Mouse (Mus musculus): ENCODE data around the gene Sh3d19. TPM values are rescaled to one million over a fixed set of nuclear protein-coding genes. Genes with fewer than 3 reads are reported as not detected.

The Sh3d19 gene
- polyA plus RNA-seq, 1 experiment from 2014 or later: 38.2 TPM

DNA sequence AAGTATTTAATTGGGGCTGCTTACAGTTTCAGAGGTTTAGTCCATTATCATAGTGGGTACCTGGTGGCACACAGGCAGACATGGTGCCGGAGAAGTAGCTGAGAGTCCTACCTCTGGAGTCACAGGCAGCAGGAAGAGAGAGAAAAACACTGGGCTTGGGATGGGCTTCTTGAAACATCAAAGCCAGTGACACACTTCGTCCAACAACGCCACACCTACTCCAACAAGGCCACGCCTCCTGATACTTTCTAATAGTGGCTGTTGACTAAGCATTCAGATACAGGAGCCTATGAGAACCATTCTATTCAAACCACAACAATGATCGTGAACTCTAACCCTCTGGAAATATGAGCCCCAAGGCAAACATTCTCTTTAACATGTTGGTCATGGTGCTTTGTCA is 15.2 kb upstream of the Sh3d19 start:
- Histone ChIP-seq H3K9ac (no peak overlapping the region), H3K36me3 (ENCODE audit: insufficient read depth) (no peaks in the 10 kb centered on the region), H3K27me3 (ENCODE audit: insufficient read depth, low read length) (no peaks in the 10 kb centered on the region), H3K27ac (ENCODE audit: low read depth) (no peak overlapping the region), H3K4me3 (ENCODE audit: low read depth, low read length) (no peak overlapping the region), H3K4me2 (no peak overlapping the region), H3K9me3 (ENCODE audit: low read depth, low read length) (no peaks in the 10 kb centered on the region), H3K4me1 (ENCODE audit: insufficient read depth) (no peaks in the 10 kb centered on the region)
- 86% methylated on average over 5 of the region's 5 CpGs for WGBS
- ATAC-seq (ENCODE audit: insufficient read depth) (no peak), DNase-seq (no peak)
- no peak for TF ChIP-seq CTCF (IDR thresholded peaks at IDR 0.05; ENCODE audit: low read depth)

DNA sequence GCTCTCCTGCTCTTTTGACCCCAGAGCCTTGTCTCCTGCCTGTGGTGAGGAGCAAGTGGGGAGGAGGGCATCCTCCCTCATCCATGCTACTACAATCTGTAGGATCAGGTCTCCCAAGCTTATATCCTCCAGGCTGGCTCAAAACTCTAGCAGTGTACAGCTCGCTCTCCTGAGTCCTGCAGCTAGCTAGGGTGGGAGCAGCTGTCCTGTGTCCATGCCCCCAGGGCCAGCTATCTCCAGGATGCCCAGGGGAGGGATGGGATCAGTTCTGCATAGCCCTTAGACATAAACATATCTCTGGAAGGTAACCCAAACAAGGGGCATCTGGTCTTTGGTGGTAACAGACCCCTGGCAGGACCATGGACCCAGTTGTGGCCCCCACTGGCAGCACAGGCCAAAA is 11.2 kb upstream of the Sh3d19 start:
- 86% methylated on average over 1 of the region's 1 CpGs for whole genome bisulfite sequencing
- Histone ChIP-seq H3K27ac (ENCODE audit: low read depth) (no peak overlapping the region), H3K4me3 (ENCODE audit: low read depth, low read length) (no peak overlapping the region), H3K36me3 (ENCODE audit: insufficient read depth) (no peaks in the 10 kb centered on the region), H3K4me2 (no peak overlapping the region), H3K4me1 (ENCODE audit: insufficient read depth) (no peaks in the 10 kb centered on the region), H3K9me3 (ENCODE audit: low read depth, low read length) (no peaks in the 10 kb centered on the region; the same call in 1 of the 2 replicates), H3K9ac (no peak overlapping the region), H3K27me3 (ENCODE audit: insufficient read depth, low read length) (no peaks in the 10 kb centered on the region)
- DNase-seq (no peak), ATAC-seq (ENCODE audit: insufficient read depth) (no peak)
- TF ChIP-seq CTCF (IDR thresholded peaks at IDR 0.05; ENCODE audit: low read depth): no peak

DNA sequence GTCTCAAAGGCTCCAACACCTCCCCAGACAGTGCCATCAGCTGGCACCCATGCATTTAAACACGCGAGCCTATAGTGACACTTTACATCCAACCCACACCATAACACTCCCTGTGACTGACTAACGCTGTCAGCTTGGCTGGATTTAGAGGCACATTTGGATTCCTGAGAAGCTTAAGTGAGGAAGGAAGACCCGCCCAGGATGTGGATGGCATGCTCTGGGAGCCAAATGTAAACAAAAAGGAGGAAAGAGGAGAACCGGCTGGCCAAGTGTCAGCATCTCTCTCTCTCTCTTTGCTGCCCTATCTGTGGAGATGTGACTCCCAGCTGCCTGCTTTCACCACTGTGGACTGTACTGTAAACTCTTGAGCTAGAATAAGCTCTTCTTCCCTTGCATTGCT is 9.8 kb upstream of the Sh3d19 start:
- TF ChIP-seq CTCF (IDR thresholded peaks at IDR 0.05; ENCODE audit: low read depth): no peak
- Histone ChIP-seq H3K9ac (no peak overlapping the region), H3K4me3 (ENCODE audit: low read depth, low read length) (no peak overlapping the region), H3K27me3 (ENCODE audit: insufficient read depth, low read length) (no peaks in the 10 kb centered on the region), H3K4me1 (ENCODE audit: insufficient read depth) (no peaks in the 10 kb centered on the region), H3K36me3 (ENCODE audit: insufficient read depth) (no peaks in the 10 kb centered on the region), H3K9me3 (ENCODE audit: low read depth, low read length) (no peaks in the 10 kb centered on the region; the same call in 1 of the 2 replicates), H3K4me2 (no peak overlapping the region), H3K27ac (ENCODE audit: low read depth) (peak overlapping the region; percentile 61; the same call in 1 of the 2 replicates)
- ATAC-seq (ENCODE audit: insufficient read depth) (peak; percentile 95), DNase-seq (peak; percentile 88)
- WGBS: 9% methylated on average over 5 of the region's 5 CpGs

- no peak overlapping the region for H3K9ac ChIP-seq
- ATAC-seq (ENCODE audit: insufficient read depth) (no peak), DNase-seq (no peak)
- no peaks in the 10 kb centered on the region for H3K4me1 ChIP-seq (ENCODE audit: insufficient read depth)
- 71% methylated on average over 4 of the region's 4 CpGs for WGBS
- no peak overlapping the region for H3K4me2 ChIP-seq
- no peaks in the 10 kb centered on the region for H3K36me3 ChIP-seq (ENCODE audit: insufficient read depth)
- H3K9me3 ChIP-seq (ENCODE audit: low read depth, low read length): no peaks in the 10 kb centered on the region; the same call in 1 of the 2 replicates
- TF ChIP-seq CTCF (IDR thresholded peaks at IDR 0.05; ENCODE audit: low read depth): no peak
- H3K4me3 ChIP-seq (ENCODE audit: low read depth, low read length): no peak overlapping the region
- no peak overlapping the region for H3K27ac ChIP-seq (ENCODE audit: low read depth)
- H3K27me3 ChIP-seq (ENCODE audit: insufficient read depth, low read length): no peaks in the 10 kb centered on the region
Observed at GRCm38 (mm10) chr3:85965479-85965878, 5.4 kb upstream of the Sh3d19 start.

DNA sequence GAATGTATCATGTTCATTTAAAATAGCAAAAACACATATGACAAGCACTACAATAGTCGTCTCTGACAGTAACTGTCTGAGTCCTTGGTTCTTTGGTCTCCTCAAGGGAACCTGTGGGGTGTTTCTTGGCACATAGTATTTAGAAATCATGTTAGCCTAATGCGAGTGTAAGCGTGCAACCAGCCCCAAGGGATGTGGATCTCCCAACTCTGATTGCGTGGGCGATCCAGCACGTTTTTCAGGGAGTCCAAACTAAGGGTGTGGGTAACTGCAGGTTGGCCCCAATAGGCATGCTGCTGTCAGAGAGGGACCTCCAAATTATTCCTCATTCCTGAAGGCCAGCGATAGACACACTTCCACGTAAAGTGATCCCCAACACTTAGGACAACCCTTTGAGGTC is 1.9 kb upstream of the Sh3d19 start:
- Histone ChIP-seq H3K27ac (ENCODE audit: low read depth) (no peak overlapping the region), H3K4me2 (no peak overlapping the region), H3K4me1 (ENCODE audit: insufficient read depth) (0 out of 2 replicates have a peak, but pooled peaks cover 2% of the 10 kb centered on the region), H3K9ac (no peak overlapping the region), H3K4me3 (ENCODE audit: low read depth, low read length) (no peak overlapping the region), H3K27me3 (ENCODE audit: insufficient read depth, low read length) (no peaks in the 10 kb centered on the region), H3K36me3 (ENCODE audit: insufficient read depth) (no peaks in the 10 kb centered on the region), H3K9me3 (ENCODE audit: low read depth, low read length) (no peaks in the 10 kb centered on the region)
- DNase-seq (no peak), ATAC-seq (ENCODE audit: insufficient read depth) (no peak)
- TF ChIP-seq CTCF (IDR thresholded peaks at IDR 0.05; ENCODE audit: low read depth): no peak
- WGBS: 84% methylated on average over 8 of the region's 8 CpGs

DNA sequence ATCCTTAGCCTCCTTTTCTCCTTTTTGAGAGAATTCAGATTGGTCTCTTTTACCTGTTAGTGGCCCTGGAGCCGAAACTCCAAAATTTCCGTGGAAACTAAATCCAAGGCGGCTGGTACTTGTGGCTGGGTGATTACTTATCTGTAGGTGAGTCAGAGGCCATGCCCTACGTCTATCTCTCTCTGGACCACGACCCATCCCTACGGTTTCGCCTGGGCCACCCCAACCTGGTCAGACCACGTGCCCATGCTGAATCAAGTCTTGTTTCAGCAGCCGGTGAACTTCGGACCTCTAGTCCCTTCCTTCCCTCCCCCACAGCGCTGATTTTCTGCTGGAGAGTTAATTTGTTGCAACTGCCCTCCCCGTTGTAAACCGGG is 678 bp downstream of the Sh3d19 start:
- peak; percentile 39 for DNase-seq
- Histone ChIP-seq H3K4me1 (ENCODE audit: insufficient read depth) (peaks cover 9% of the 10 kb centered on the region; the same call in 1 of the 2 replicates), H3K9ac (peak overlapping the region; percentile 86), H3K4me3 (ENCODE audit: low read depth, low read length) (peak overlapping the region; percentile 79), H3K27me3 (ENCODE audit: insufficient read depth, low read length) (no peaks in the 10 kb centered on the region), H3K27ac (ENCODE audit: low read depth) (peak overlapping the region; percentile 79), H3K9me3 (ENCODE audit: low read depth, low read length) (no peaks in the 10 kb centered on the region), H3K36me3 (ENCODE audit: insufficient read depth) (no peaks in the 10 kb centered on the region), H3K4me2 (peak overlapping the region; percentile 91)
- no peak for TF ChIP-seq CTCF (IDR thresholded peaks at IDR 0.05; ENCODE audit: low read depth)
- no peak for ATAC-seq (ENCODE audit: insufficient read depth)
- under 1% methylated on average over 13 of the region's 13 CpGs for WGBS

GRCm38 (mm10) chr3:85973376-85974140 is 2.6 kb downstream of the Sh3d19 start:
- DNase-seq: no peak
- Histone ChIP-seq H3K4me2 (peak overlapping the region; percentile 91), H3K27ac (ENCODE audit: low read depth) (no peak overlapping the region)

More at GRCm38 (mm10) chr3:85973376-85974140, 2.6 kb downstream of the Sh3d19 start:
- Histone ChIP-seq H3K27me3 (ENCODE audit: insufficient read depth, low read length) (no peaks in the 10 kb centered on the region), H3K36me3 (ENCODE audit: insufficient read depth) (no peaks in the 10 kb centered on the region), H3K4me1 (ENCODE audit: insufficient read depth) (peaks cover 9% of the 10 kb centered on the region; the same call in 1 of the 2 replicates), H3K9me3 (ENCODE audit: low read depth, low read length) (no peaks in the 10 kb centered on the region), H3K9ac (no peak overlapping the region), H3K4me3 (ENCODE audit: low read depth, low read length) (no peak overlapping the region)
- TF ChIP-seq CTCF (IDR thresholded peaks at IDR 0.05; ENCODE audit: low read depth): no peak
- no peak for ATAC-seq (ENCODE audit: insufficient read depth)
- WGBS: 85% methylated on average over 10 of the region's 10 CpGs

Data from lung, embryonic 14.5 days (tissue).